Mouse (Mus musculus): ENCODE data around the gene Ovol3. TPM values are rescaled to one million over a fixed set of nuclear protein-coding genes. Genes with fewer than 3 reads are reported as not detected.

The Ovol3 gene
- polyA plus RNA-seq (2012; ENCODE audit: insufficient read depth, insufficient read length, low replicate concordance, missing spikeins), result not detected in 2 replicates

- Histone ChIP-seq H3K4me3 (ENCODE audit: insufficient read depth, low read depth, low read length) (no peak within 1 kb of the TSS), H3K27ac (ENCODE audit: insufficient read depth, low read depth, low read length) (no peak within 1 kb of the TSS), H3K4me1 (ENCODE audit: control insufficient read depth, insufficient read depth, low read length) (peaks cover 15% of the 10 kb centered on the region)
- 93% methylated on average over 4 of the region's 4 CpGs for WGBS
- TF ChIP-seq POLR2A (IDR thresholded peaks at IDR 0.05; ENCODE audit: insufficient read depth, low read depth, low read length) (no peak), CTCF (IDR thresholded peaks at IDR 0.05; ENCODE audit: insufficient read depth, low read depth, low read length) (no peak)
Observed at GRCm38 (mm10) chr7:30235625-30236024, at the start of gene Ovol3. Gene Ovol3, minus strand, starts transcription at chr7:30235725.

- Histone ChIP-seq H3K27ac (ENCODE audit: insufficient read depth, low read depth, low read length) (no peak overlapping the region), H3K4me3 (ENCODE audit: insufficient read depth, low read depth, low read length) (no peak overlapping the region), H3K4me1 (ENCODE audit: control insufficient read depth, insufficient read depth, low read length) (0 out of 2 replicates have a peak, but pooled peaks cover 4% of the 10 kb centered on the region)
- 84% methylated on average over 7 of the region's 7 CpGs for WGBS
- no peak for TF ChIP-seq POLR2A (IDR thresholded peaks at IDR 0.05; ENCODE audit: insufficient read depth, low read depth, low read length)
- TF ChIP-seq CTCF (IDR thresholded peaks at IDR 0.05; ENCODE audit: insufficient read depth, low read depth, low read length), result no peak
Observed at GRCm38 (mm10) chr7:30282740-30283139, 47.2 kb upstream of the Ovol3 start.

- TF ChIP-seq CTCF (IDR thresholded peaks at IDR 0.05; ENCODE audit: insufficient read depth, low read depth, low read length), result no peak
- no peak for TF ChIP-seq POLR2A (IDR thresholded peaks at IDR 0.05; ENCODE audit: insufficient read depth, low read depth, low read length)
Observed at GRCm38 (mm10) chr7:30281522-30281921, 46.0 kb upstream of the Ovol3 start.

GRCm38 (mm10) chr7:30280670-30281138, 45.2 kb upstream of the Ovol3 start:
- Histone ChIP-seq H3K4me1 (ENCODE audit: control insufficient read depth, insufficient read depth, low read length) (0 out of 2 replicates have a peak, but pooled peaks cover 4% of the 10 kb centered on the region), H3K27ac (ENCODE audit: insufficient read depth, low read depth, low read length) (peak overlapping the region; percentile 99), H3K4me3 (ENCODE audit: insufficient read depth, low read depth, low read length) (peak overlapping the region; percentile 74)
- under 1% methylated on average over 20 of the region's 20 CpGs for WGBS
- TF ChIP-seq CTCF (IDR thresholded peaks at IDR 0.05; ENCODE audit: insufficient read depth, low read depth, low read length) (no peak), POLR2A (IDR thresholded peaks at IDR 0.05; ENCODE audit: insufficient read depth, low read depth, low read length) (peak; percentile 44; the same call in 1 of the 2 replicates)

More at GRCm38 (mm10) chr7:30281522-30281921, 46.0 kb upstream of the Ovol3 start:
- no peak overlapping the region for H3K4me3 ChIP-seq (ENCODE audit: insufficient read depth, low read depth, low read length)
- H3K4me1 ChIP-seq (ENCODE audit: control insufficient read depth, insufficient read depth, low read length), result 0 out of 2 replicates have a peak, but pooled peaks cover 4% of the 10 kb centered on the region
- no peak overlapping the region for H3K27ac ChIP-seq (ENCODE audit: insufficient read depth, low read depth, low read length)
- 77% methylated on average over 4 of the region's 4 CpGs for WGBS

- Histone ChIP-seq H3K4me1 (ENCODE audit: control insufficient read depth, insufficient read depth, low read length) (0 out of 2 replicates have a peak, but pooled peaks cover 4% of the 10 kb centered on the region), H3K27ac (ENCODE audit: insufficient read depth, low read depth, low read length) (peak within 1 kb of the TSS; percentile 99)
- under 1% methylated on average over 49 of the region's 49 CpGs for WGBS
Observed at GRCm38 (mm10) chr7:30279951-30280669, 44.6 kb upstream of the Ovol3 start, which contains the start of the genes Thap8 and Wdr62. Gene Thap8, plus strand, starts transcription at chr7:30280094. Gene Wdr62, minus strand, starts transcription at chr7:30280419.

GRCm38 (mm10) chr7:30279536-30279935, 44.0 kb upstream of the Ovol3 start:
- peak overlapping the region; percentile 74 for H3K4me3 ChIP-seq (ENCODE audit: insufficient read depth, low read depth, low read length)
- WGBS, result 9% methylated on average over 6 of the region's 6 CpGs
- H3K27ac ChIP-seq (ENCODE audit: insufficient read depth, low read depth, low read length), result no peak overlapping the region
- H3K4me1 ChIP-seq (ENCODE audit: control insufficient read depth, insufficient read depth, low read length), result 0 out of 2 replicates have a peak, but pooled peaks cover 4% of the 10 kb centered on the region
- no peak for TF ChIP-seq POLR2A (IDR thresholded peaks at IDR 0.05; ENCODE audit: insufficient read depth, low read depth, low read length)
- no peak for TF ChIP-seq CTCF (IDR thresholded peaks at IDR 0.05; ENCODE audit: insufficient read depth, low read depth, low read length)

More at GRCm38 (mm10) chr7:30279951-30280669, 44.6 kb upstream of the Ovol3 start, which contains the start of the genes Thap8 and Wdr62:
- TF ChIP-seq POLR2A (IDR thresholded peaks at IDR 0.05; ENCODE audit: insufficient read depth, low read depth, low read length) (no peak), CTCF (IDR thresholded peaks at IDR 0.05; ENCODE audit: insufficient read depth, low read depth, low read length) (no peak)
- peak within 1 kb of the TSS; percentile 74 for H3K4me3 ChIP-seq (ENCODE audit: insufficient read depth, low read depth, low read length)

- WGBS, result 45% methylated on average over 2 of the region's 2 CpGs
- TF ChIP-seq CTCF (IDR thresholded peaks at IDR 0.05; ENCODE audit: insufficient read depth, low read depth, low read length) (no peak), POLR2A (IDR thresholded peaks at IDR 0.05; ENCODE audit: insufficient read depth, low read depth, low read length) (no peak)
- 0 out of 2 replicates have a peak, but pooled peaks cover 4% of the 10 kb centered on the region for H3K4me1 ChIP-seq (ENCODE audit: control insufficient read depth, insufficient read depth, low read length)
- H3K27ac ChIP-seq (ENCODE audit: insufficient read depth, low read depth, low read length), result no peak overlapping the region
- H3K4me3 ChIP-seq (ENCODE audit: insufficient read depth, low read depth, low read length), result no peak overlapping the region
Observed at GRCm38 (mm10) chr7:30278911-30279310, 43.4 kb upstream of the Ovol3 start.

GRCm38 (mm10) chr7:30274383-30274782, 38.9 kb upstream of the Ovol3 start:
- 90% methylated on average over 6 of the region's 6 CpGs for WGBS
- Histone ChIP-seq H3K27ac (ENCODE audit: insufficient read depth, low read depth, low read length) (no peak overlapping the region), H3K4me1 (ENCODE audit: control insufficient read depth, insufficient read depth, low read length) (no peaks in the 10 kb centered on the region), H3K4me3 (ENCODE audit: insufficient read depth, low read depth, low read length) (no peak overlapping the region)
- TF ChIP-seq POLR2A (IDR thresholded peaks at IDR 0.05; ENCODE audit: insufficient read depth, low read depth, low read length), result no peak
- TF ChIP-seq CTCF (IDR thresholded peaks at IDR 0.05; ENCODE audit: insufficient read depth, low read depth, low read length), result no peak

- H3K27ac ChIP-seq (ENCODE audit: insufficient read depth, low read depth, low read length), result no peak overlapping the region
- TF ChIP-seq POLR2A (IDR thresholded peaks at IDR 0.05; ENCODE audit: insufficient read depth, low read depth, low read length), result no peak
- no peak for TF ChIP-seq CTCF (IDR thresholded peaks at IDR 0.05; ENCODE audit: insufficient read depth, low read depth, low read length)
- H3K4me1 ChIP-seq (ENCODE audit: control insufficient read depth, insufficient read depth, low read length), result no peaks in the 10 kb centered on the region
- no peak overlapping the region for H3K4me3 ChIP-seq (ENCODE audit: insufficient read depth, low read depth, low read length)
- 85% methylated on average over 4 of the region's 4 CpGs for WGBS
Observed at GRCm38 (mm10) chr7:30269641-30270040, 34.1 kb upstream of the Ovol3 start.

Data from olfactory bulb, adult 2 months (tissue).